Mouse (Mus musculus): ENCODE measurements at regions not wholly inside any gene's neighbourhood (a gene's known extent, or its start where the extent isn't known, plus 50 kb on each side); places are given as distances from the start of the nearest gene placed in this dataset.
A peak's percentile ranks its signal among the peaks of the same experiment; 100 is the strongest.
"Not testable (repeated sequence)": the region's sequence is repeated elsewhere in the genome, so short reads cannot be mapped to it uniquely, and the experiment has no call there.

GRCm38 (mm10) chr2:63706643-63707042 is 391.2 kb downstream of the Fign start:
- Histone ChIP-seq H3K4me1 (ENCODE audit: control insufficient read depth, insufficient read depth, low read length) (peaks cover 13% of the 10 kb centered on the region), H3K9me3 (replicated peaks; ENCODE audit: control insufficient read depth, low read length, poor library complexity, severe bottlenecking) (no peaks in the 10 kb centered on the region), H3K36me3 (ENCODE audit: control insufficient read depth, insufficient read depth, low read length) (no peaks in the 10 kb centered on the region), H3K27ac (ENCODE audit: low read length) (no peak overlapping the region), H3K27me3 (ENCODE audit: control insufficient read depth, insufficient read depth, low read depth, low read length) (no peaks in the 10 kb centered on the region), H3K4me2 (ENCODE audit: low read length) (no peak overlapping the region), H3K4me3 (ENCODE audit: low read depth, low read length) (no peak overlapping the region), H3K9ac (ENCODE audit: low read depth, low read length) (no peak overlapping the region)
- ATAC-seq, result no peak

GRCm38 (mm10) chr2:63706183-63706582 is 391.7 kb downstream of the Fign start:
- Histone ChIP-seq H3K27ac (ENCODE audit: low read length) (no peak overlapping the region), H3K36me3 (ENCODE audit: control insufficient read depth, insufficient read depth, low read length) (no peaks in the 10 kb centered on the region), H3K4me2 (ENCODE audit: low read length) (no peak overlapping the region), H3K9me3 (replicated peaks; ENCODE audit: control insufficient read depth, low read length, poor library complexity, severe bottlenecking) (no peaks in the 10 kb centered on the region), H3K4me3 (ENCODE audit: low read depth, low read length) (no peak overlapping the region), H3K4me1 (ENCODE audit: control insufficient read depth, insufficient read depth, low read length) (peaks cover 13% of the 10 kb centered on the region), H3K27me3 (ENCODE audit: control insufficient read depth, insufficient read depth, low read depth, low read length) (no peaks in the 10 kb centered on the region), H3K9ac (ENCODE audit: low read depth, low read length) (no peak overlapping the region)
- 53% methylated on average over 3 of the region's 3 CpGs for WGBS
- no peak for ATAC-seq

GRCm38 (mm10) chr2:63702333-63703096 is 395.3 kb downstream of the Fign start:
- Histone ChIP-seq H3K9ac (ENCODE audit: low read depth, low read length) (peak overlapping the region; percentile 70), H3K4me1 (ENCODE audit: control insufficient read depth, insufficient read depth, low read length) (peaks cover 13% of the 10 kb centered on the region), H3K27me3 (ENCODE audit: control insufficient read depth, insufficient read depth, low read depth, low read length) (no peaks in the 10 kb centered on the region), H3K36me3 (ENCODE audit: control insufficient read depth, insufficient read depth, low read length) (no peaks in the 10 kb centered on the region), H3K27ac (ENCODE audit: low read length) (peak overlapping the region; percentile 61), H3K9me3 (replicated peaks; ENCODE audit: control insufficient read depth, low read length, poor library complexity, severe bottlenecking) (no peaks in the 10 kb centered on the region), H3K4me2 (ENCODE audit: low read length) (peak overlapping the region; percentile 80), H3K4me3 (ENCODE audit: low read depth, low read length) (peak overlapping the region; percentile 42)
- peak; percentile 94 for ATAC-seq
- WGBS, result under 1% methylated on average over 22 of the region's 22 CpGs

- 17% methylated on average over 13 of the region's 13 CpGs for WGBS
- Histone ChIP-seq H3K4me2 (ENCODE audit: low read length) (peak overlapping the region; percentile 80), H3K27ac (ENCODE audit: low read length) (peak overlapping the region; percentile 61; the same call in 1 of the 2 replicates), H3K4me3 (ENCODE audit: low read depth, low read length) (peak overlapping the region; percentile 42), H3K27me3 (ENCODE audit: control insufficient read depth, insufficient read depth, low read depth, low read length) (no peaks in the 10 kb centered on the region), H3K36me3 (ENCODE audit: control insufficient read depth, insufficient read depth, low read length) (no peaks in the 10 kb centered on the region), H3K9me3 (replicated peaks; ENCODE audit: control insufficient read depth, low read length, poor library complexity, severe bottlenecking) (no peaks in the 10 kb centered on the region), H3K9ac (ENCODE audit: low read depth, low read length) (no peak overlapping the region; the same call in 1 of the 2 replicates), H3K4me1 (ENCODE audit: control insufficient read depth, insufficient read depth, low read length) (peaks cover 13% of the 10 kb centered on the region)
- peak; percentile 52; the same call in 1 of the 2 replicates for ATAC-seq
Observed at GRCm38 (mm10) chr2:63701861-63702260, 396.0 kb downstream of the Fign start.

- H3K4me3 ChIP-seq (ENCODE audit: low read depth, low read length), result no peak overlapping the region
- H3K4me2 ChIP-seq (ENCODE audit: low read length), result no peak overlapping the region
- no peaks in the 10 kb centered on the region for H3K9me3 ChIP-seq (replicated peaks; ENCODE audit: control insufficient read depth, low read length, poor library complexity, severe bottlenecking)
Observed at GRCm38 (mm10) chr2:63700255-63700654, 397.6 kb downstream of the Fign start.

GRCm38 (mm10) chr2:63669700-63670099 is 428.1 kb downstream of the Fign start:
- Histone ChIP-seq H3K36me3 (ENCODE audit: control insufficient read depth, insufficient read depth, low read length) (no peaks in the 10 kb centered on the region), H3K27me3 (ENCODE audit: control insufficient read depth, insufficient read depth, low read depth, low read length) (no peaks in the 10 kb centered on the region), H3K4me1 (ENCODE audit: control insufficient read depth, insufficient read depth, low read length) (peaks cover 4% of the 10 kb centered on the region; the same call in 1 of the 2 replicates), H3K4me3 (ENCODE audit: low read depth, low read length) (no peak overlapping the region), H3K27ac (ENCODE audit: low read length) (no peak overlapping the region), H3K9me3 (replicated peaks; ENCODE audit: control insufficient read depth, low read length, poor library complexity, severe bottlenecking) (no peaks in the 10 kb centered on the region), H3K9ac (ENCODE audit: low read depth, low read length) (no peak overlapping the region), H3K4me2 (ENCODE audit: low read length) (no peak overlapping the region)
- ATAC-seq, result peak; percentile 84
- 19% methylated on average over 3 of the region's 3 CpGs for WGBS

More at GRCm38 (mm10) chr2:63700255-63700654, 397.6 kb downstream of the Fign start:
- Histone ChIP-seq H3K27ac (ENCODE audit: low read length) (no peak overlapping the region), H3K4me1 (ENCODE audit: control insufficient read depth, insufficient read depth, low read length) (peaks cover 13% of the 10 kb centered on the region), H3K36me3 (ENCODE audit: control insufficient read depth, insufficient read depth, low read length) (no peaks in the 10 kb centered on the region), H3K9ac (ENCODE audit: low read depth, low read length) (no peak overlapping the region), H3K27me3 (ENCODE audit: control insufficient read depth, insufficient read depth, low read depth, low read length) (no peaks in the 10 kb centered on the region)
- ATAC-seq, result peak; percentile 71; the same call in 1 of the 2 replicates
- 10% methylated on average over 3 of the region's 3 CpGs for WGBS

- WGBS, result 51% methylated on average over 7 of the region's 7 CpGs
- Histone ChIP-seq H3K27ac (ENCODE audit: low read length) (no peak overlapping the region), H3K4me1 (ENCODE audit: control insufficient read depth, insufficient read depth, low read length) (peaks cover 4% of the 10 kb centered on the region; the same call in 1 of the 2 replicates), H3K9me3 (replicated peaks; ENCODE audit: control insufficient read depth, low read length, poor library complexity, severe bottlenecking) (no peaks in the 10 kb centered on the region), H3K4me3 (ENCODE audit: low read depth, low read length) (no peak overlapping the region), H3K4me2 (ENCODE audit: low read length) (no peak overlapping the region), H3K27me3 (ENCODE audit: control insufficient read depth, insufficient read depth, low read depth, low read length) (no peaks in the 10 kb centered on the region), H3K9ac (ENCODE audit: low read depth, low read length) (no peak overlapping the region), H3K36me3 (ENCODE audit: control insufficient read depth, insufficient read depth, low read length) (no peaks in the 10 kb centered on the region)
- ATAC-seq, result no peak
Observed at GRCm38 (mm10) chr2:63668784-63669183, 429.1 kb downstream of the Fign start.

- H3K36me3 ChIP-seq (ENCODE audit: control insufficient read depth, insufficient read depth, low read length); H3K4me2 ChIP-seq (ENCODE audit: low read length); H3K9me3 ChIP-seq (replicated peaks; ENCODE audit: control insufficient read depth, low read length, poor library complexity, severe bottlenecking); H3K9ac ChIP-seq (ENCODE audit: low read depth, low read length); H3K27ac ChIP-seq (ENCODE audit: low read length); H3K4me3 ChIP-seq (ENCODE audit: low read depth, low read length); H3K27me3 ChIP-seq (ENCODE audit: control insufficient read depth, insufficient read depth, low read depth, low read length); ATAC-seq; H3K4me1 ChIP-seq (ENCODE audit: control insufficient read depth, insufficient read depth, low read length): not testable (repeated sequence)
- 94% methylated on average over 2 of the region's 2 CpGs for WGBS
Observed at GRCm38 (mm10) chr2:63659947-63660346, 437.9 kb downstream of the Fign start.

All from midbrain, embryonic 16.5 days (tissue).